Mouse (Mus musculus): ENCODE data around the gene Acss1. TPM values are rescaled to one million over a fixed set of nuclear protein-coding genes. Genes with fewer than 3 reads are reported as not detected.
A peak's percentile ranks its signal among the peaks of the same experiment; 100 is the strongest.

Gene Acss1
- total and polyA plus RNA-seq, 2 experiments from 2014 or later = 17.6 to 43.5 TPM

- Histone ChIP-seq H3K4me1 (ENCODE audit: insufficient read depth, low read length) (peaks cover 6% of the 10 kb centered on the region; the same call in 1 of the 2 replicates), H3K27ac (peak overlapping the region; percentile 70; the same call in 1 of the 2 replicates), H3K27me3 (ENCODE audit: insufficient read depth, low read length) (no peaks in the 10 kb centered on the region), H3K9ac (replicated peaks; ENCODE audit: low read length) (no peak overlapping the region), H3K4me2 (ENCODE audit: low read depth, low read length) (no peak overlapping the region), H3K9me3 (ENCODE audit: low read length) (no peaks in the 10 kb centered on the region), H3K4me3 (ENCODE audit: low read length) (no peak overlapping the region), H3K36me3 (ENCODE audit: insufficient read depth, low read length) (no peaks in the 10 kb centered on the region)
- TF ChIP-seq CTCF (IDR thresholded peaks at IDR 0.05; ENCODE audit: low read depth) = no peak
- 67% methylated on average over 2 of the region's 2 CpGs for WGBS
- no peak for ATAC-seq
- DNase-seq (ENCODE audit: low spot score) = no peak
Observed at GRCm38 (mm10) chr2:150662007-150662406, 6.3 kb downstream of the Acss1 start.

- Histone ChIP-seq H3K4me1 (ENCODE audit: insufficient read depth, low read length) (0 out of 2 replicates have a peak, but pooled peaks cover 7% of the 10 kb centered on the region), H3K9me3 (ENCODE audit: low read length) (no peaks in the 10 kb centered on the region), H3K27ac (peak overlapping the region; percentile 45; the same call in 1 of the 2 replicates), H3K27me3 (ENCODE audit: insufficient read depth, low read length) (no peaks in the 10 kb centered on the region), H3K36me3 (ENCODE audit: insufficient read depth, low read length) (no peaks in the 10 kb centered on the region), H3K4me2 (ENCODE audit: low read depth, low read length) (no peak overlapping the region), H3K9ac (replicated peaks; ENCODE audit: low read length) (no peak overlapping the region), H3K4me3 (ENCODE audit: low read length) (no peak overlapping the region)
- TF ChIP-seq CTCF (IDR thresholded peaks at IDR 0.05; ENCODE audit: low read depth) = no peak
- peak; percentile 41 for ATAC-seq
- 72% methylated on average over 5 of the region's 5 CpGs for WGBS
- no peak for DNase-seq (ENCODE audit: low spot score)
Observed at GRCm38 (mm10) chr2:150660668-150661451, 7.4 kb downstream of the Acss1 start.

GRCm38 (mm10) chr2:150660049-150660448 lies 8.3 kb downstream of the Acss1 start:
- no peak for TF ChIP-seq CTCF (IDR thresholded peaks at IDR 0.05; ENCODE audit: low read depth)
- Histone ChIP-seq H3K36me3 (ENCODE audit: insufficient read depth, low read length) (no peaks in the 10 kb centered on the region), H3K4me1 (ENCODE audit: insufficient read depth, low read length) (0 out of 2 replicates have a peak, but pooled peaks cover 7% of the 10 kb centered on the region), H3K9me3 (ENCODE audit: low read length) (no peaks in the 10 kb centered on the region), H3K27me3 (ENCODE audit: insufficient read depth, low read length) (no peaks in the 10 kb centered on the region), H3K4me3 (ENCODE audit: low read length) (no peak overlapping the region), H3K9ac (replicated peaks; ENCODE audit: low read length) (no peak overlapping the region), H3K4me2 (ENCODE audit: low read depth, low read length) (no peak overlapping the region), H3K27ac (peak overlapping the region; percentile 45; the same call in 1 of the 2 replicates)
- DNase-seq (ENCODE audit: low spot score) = no peak
- 71% methylated on average over 4 of the region's 4 CpGs for WGBS
- ATAC-seq = no peak

- Histone ChIP-seq H3K9ac (replicated peaks; ENCODE audit: low read length) (no peak overlapping the region), H3K9me3 (ENCODE audit: low read length) (no peaks in the 10 kb centered on the region), H3K27ac (peak overlapping the region; percentile 51; the same call in 1 of the 2 replicates), H3K36me3 (ENCODE audit: insufficient read depth, low read length) (no peaks in the 10 kb centered on the region), H3K4me3 (ENCODE audit: low read length) (no peak overlapping the region), H3K4me1 (ENCODE audit: insufficient read depth, low read length) (0 out of 2 replicates have a peak, but pooled peaks cover 4% of the 10 kb centered on the region), H3K27me3 (ENCODE audit: insufficient read depth, low read length) (no peaks in the 10 kb centered on the region), H3K4me2 (ENCODE audit: low read depth, low read length) (no peak overlapping the region)
- WGBS = 23% methylated on average over 8 of the region's 8 CpGs
- peak; percentile 45 for DNase-seq (ENCODE audit: low spot score)
- TF ChIP-seq CTCF (IDR thresholded peaks at IDR 0.05; ENCODE audit: low read depth) = no peak
- ATAC-seq = peak; percentile 73
Observed at GRCm38 (mm10) chr2:150656975-150657768, 11.1 kb downstream of the Acss1 start.

- DNase-seq (ENCODE audit: low spot score) = no peak
- no peak for TF ChIP-seq CTCF (IDR thresholded peaks at IDR 0.05; ENCODE audit: low read depth)
- no peak for ATAC-seq
- Histone ChIP-seq H3K9me3 (ENCODE audit: low read length) (no peaks in the 10 kb centered on the region), H3K27ac (0 out of 2 replicates have a peak overlapping the region, but pooled peaks have one; percentile 51), H3K27me3 (ENCODE audit: insufficient read depth, low read length) (no peaks in the 10 kb centered on the region), H3K9ac (replicated peaks; ENCODE audit: low read length) (no peak overlapping the region), H3K4me1 (ENCODE audit: insufficient read depth, low read length) (peaks cover 7% of the 10 kb centered on the region; the same call in 1 of the 2 replicates), H3K4me2 (ENCODE audit: low read depth, low read length) (no peak overlapping the region), H3K4me3 (ENCODE audit: low read length) (no peak overlapping the region), H3K36me3 (ENCODE audit: insufficient read depth, low read length) (no peaks in the 10 kb centered on the region)
- WGBS = 90% methylated on average over 3 of the region's 3 CpGs
Observed at GRCm38 (mm10) chr2:150656112-150656511, 12.2 kb downstream of the Acss1 start.

- H3K9me3 ChIP-seq (ENCODE audit: low read length) = no peaks in the 10 kb centered on the region
- no peak for TF ChIP-seq CTCF (IDR thresholded peaks at IDR 0.05; ENCODE audit: low read depth)
Observed at GRCm38 (mm10) chr2:150655290-150655689, 13.0 kb downstream of the Acss1 start.

More at GRCm38 (mm10) chr2:150655290-150655689, 13.0 kb downstream of the Acss1 start:
- WGBS = 80% methylated on average over 6 of the region's 6 CpGs
- H3K9ac ChIP-seq (replicated peaks; ENCODE audit: low read length) = no peak overlapping the region
- H3K4me1 ChIP-seq (ENCODE audit: insufficient read depth, low read length) = peaks cover 12% of the 10 kb centered on the region; the same call in 1 of the 2 replicates
- no peak overlapping the region for H3K4me2 ChIP-seq (ENCODE audit: low read depth, low read length)
- no peak overlapping the region for H3K27ac ChIP-seq
- H3K36me3 ChIP-seq (ENCODE audit: insufficient read depth, low read length) = no peaks in the 10 kb centered on the region
- no peak for ATAC-seq
- no peak for DNase-seq (ENCODE audit: low spot score)
- H3K4me3 ChIP-seq (ENCODE audit: low read length) = no peak overlapping the region
- no peaks in the 10 kb centered on the region for H3K27me3 ChIP-seq (ENCODE audit: insufficient read depth, low read length)
